Mouse (Mus musculus): ENCODE measurements around the gene Tmprss12.

GRCm38 (mm10) chr15:100290858-100291257, 10.2 kb downstream of the Tmprss12 start:
- no peak for TF ChIP-seq CTCF (IDR thresholded peaks at IDR 0.05; ENCODE audit: control insufficient read depth, insufficient read depth, insufficient read length)
- TF ChIP-seq MAX (IDR thresholded peaks at IDR 0.05), result no peak
- TF ChIP-seq MYOD1 (IDR thresholded peaks at IDR 0.05; ENCODE audit: control insufficient read depth, insufficient read length, low read depth), result no peak
- no peak for TF ChIP-seq FOSL1 (IDR thresholded peaks at IDR 0.05; ENCODE audit: insufficient read depth, low read length, poor library complexity, severe bottlenecking)
- TF ChIP-seq USF1 (IDR thresholded peaks at IDR 0.05; ENCODE audit: low read depth), result no peak
